ENCODE assay signal across 25 mouse cellular contexts in genomic region chr6:145016639-145017038, GRCm38 (mm10). TPM values are rescaled to one million over a fixed set of nuclear protein-coding genes. Genes with fewer than 3 reads are reported as not detected.
DNase-seq lines count a peak whose midpoint lies in the region; ATAC-seq and TF ChIP-seq lines count a peak whose summit lies in the region.
"Had no signal": no experiment of that assay in that cellular context is flagged by ENCODE, and none has a peak within 500 bp of the region (broad histone marks: within the 10 kb centered on the region; RNA-seq: fewer than 3 reads in every experiment).

No protein-coding gene starts in this region.

- H3K4me3 ChIP-seq in lung, postnatal 0 days (ENCODE audit: low read depth, low read length): no peak overlapping the region
- H3K4me3 ChIP-seq: embryonic facial prominence, embryonic 13.5 days; embryonic facial prominence, embryonic 15.5 days; erythroblast, embryonic 14.5 days; forebrain, embryonic 10.5 days; forebrain, embryonic 12.5 days had no signal

- peak; percentile 54 for DNase-seq in R1 (ENCODE audit: low read depth, low spot score)
- peak; percentile 64 for DNase-seq in ZHBTc4 (ENCODE audit: low read depth, low spot score)
- DNase-seq in kidney, postnatal 25 days: no peak
- DNase-seq in lung, postnatal 0 days (ENCODE audit: low spot score): no peak
- DNase-seq: adrenal gland, postnatal 10 days; adrenal gland, postnatal 25 days; B cell, adult 2 months; cerebellum, adult 11 months; cerebellum, adult 18-20 months; cerebellum, adult 8-10 months; cerebellum, adult 9-11 months; cerebellum, postnatal 14 days; cerebellum, postnatal 36 days; embryo, embryonic 11 days had no signal

- H3K9me3 ChIP-seq in lung, postnatal 0 days (ENCODE audit: low read length): no peaks in the 10 kb centered on the region
- H3K9me3 ChIP-seq: embryonic facial prominence, embryonic 13.5 days; embryonic facial prominence, embryonic 15.5 days had no signal

- no peak for TF ChIP-seq EP300 in lung, postnatal 0 days (IDR thresholded peaks at IDR 0.05)

- no peaks in the 10 kb centered on the region for H3K4me1 ChIP-seq in lung, postnatal 0 days (ENCODE audit: insufficient read depth, low read depth, low read length)
- H3K4me1 ChIP-seq: embryonic facial prominence, embryonic 13.5 days; embryonic facial prominence, embryonic 15.5 days; forebrain, embryonic 10.5 days had no signal

- 0 out of 2 replicates have a peak, but pooled peaks have one; percentile 10 for ATAC-seq in megakaryocyte progenitor cell, adult 5-6 weeks (replicated peaks; ENCODE audit: poor library complexity)
- ATAC-seq in CD4-positive, CD25-positive, alpha-beta regulatory T cell, adult 4 months: no peak
- ATAC-seq in lung, postnatal 0 days: no peak
- ATAC-seq: activated CD4-positive, CD25-positive, alpha-beta regulatory T cell, adult 4 months; forebrain, embryonic 14.5 days; forebrain, embryonic 16.5 days had no signal

- no peak for TF ChIP-seq CTCF in lung, postnatal 0 days (IDR thresholded peaks at IDR 0.05)

- H3K27me3 ChIP-seq in lung, postnatal 0 days (replicated peaks; ENCODE audit: insufficient read depth, low read length): no peaks in the 10 kb centered on the region
- H3K27me3 ChIP-seq: embryonic facial prominence, embryonic 13.5 days; embryonic facial prominence, embryonic 15.5 days; forebrain, embryonic 12.5 days had no signal

- 90% methylated on average over 16 of the region's 16 CpGs for WGBS in lung, postnatal 0 days

- no peaks in the 10 kb centered on the region for H3K36me3 ChIP-seq in lung, postnatal 0 days (ENCODE audit: insufficient read depth, low read length)
- H3K36me3 ChIP-seq: embryonic facial prominence, embryonic 15.5 days had no signal

- no peak overlapping the region for H3K9ac ChIP-seq in lung, postnatal 0 days (replicated peaks; ENCODE audit: low read depth)
- H3K9ac ChIP-seq: embryonic facial prominence, embryonic 13.5 days; embryonic facial prominence, embryonic 15.5 days; forebrain, embryonic 12.5 days had no signal

- H3K27ac ChIP-seq in lung, postnatal 0 days (ENCODE audit: low read length): no peak overlapping the region
- H3K27ac ChIP-seq: embryonic facial prominence, embryonic 13.5 days; embryonic facial prominence, embryonic 15.5 days; forebrain, embryonic 10.5 days; forebrain, embryonic 12.5 days had no signal

- H3K4me2 ChIP-seq in lung, postnatal 0 days (replicated peaks; ENCODE audit: low read depth, low read length): no peak overlapping the region
- H3K4me2 ChIP-seq: embryonic facial prominence, embryonic 13.5 days; embryonic facial prominence, embryonic 15.5 days; forebrain, embryonic 12.5 days had no signal

RNA-seq across cellular contexts. Expression of gene Bcat1, which starts 59.3 kb away (rescaled TPM):
- 0.27 and 0.29 TPM in 2 replicates for total RNA-seq in megakaryocyte progenitor cell, adult 5-6 weeks (2015)
- 1.1 and 1.5 TPM in 2 replicates for total RNA-seq in megakaryocyte progenitor cell, adult 5-6 weeks (2017)
- polyA plus RNA-seq in CD4-positive, CD25-positive, alpha-beta regulatory T cell, adult 4 months (2017; shearing (Covaris generic)): 10 to 100 TPM in 1 of 2 experiments, 1 to 10 TPM in 1; 9.3 to 10.4 TPM
- polyA plus RNA-seq in lung, postnatal 0 days (2015; fragmentation: Nextera tagmentation; extraction: Ambion mirVana): 0.25 and 0.44 TPM in 2 replicates
- total RNA-seq: MEL had no signal
- polyA plus RNA-seq: erythroblast, embryonic 14.5 days had no signal

Comparison
In these comparisons a context has a peak if more than half of its experiments do, and no peak if none do; other contexts are left out.
1. DNase-seq: peak in R1 (single experiment) and ZHBTc4 (single experiment); none in kidney, postnatal 25 days (0 of 2) and lung, postnatal 0 days (single experiment).